Mouse (Mus musculus) embryonic facial prominence, embryonic 13.5 days (tissue): ENCODE results near the gene Clec2l. TPM values are rescaled to one million over a fixed set of nuclear protein-coding genes. Genes with fewer than 3 reads are reported as not detected.

ENCODE experiments used
- ATAC-seq: fragments of 200-750 bp; cut with Nextera tagmentation; 2 replicates; pipeline ENCODE4 v1.8.0; 2017; ENCODE audit warnings: low read depth; ENCODE audit not compliant: insufficient number of reproducible peaks, insufficient read depth, low FRiP score, low TSS enrichment
- H3K27ac ChIP-seq: fragments of 300-500 bp; sonication (generic); 2 replicates; pipeline ENCODE4 v1.5.1; 2015; ENCODE audit warnings: moderate library complexity, mild to moderate bottlenecking, inconsistent platforms
- H3K27me3 ChIP-seq: fragments of 300-500 bp; sonication (generic); 2 replicates; pipeline ENCODE4 v1.6.1; 2015; ENCODE audit warnings: mild to moderate bottlenecking, inconsistent platforms
- H3K36me3 ChIP-seq: fragments of 300-500 bp; sonication (generic); 2 replicates; pipeline ENCODE4 v1.6.1; 2015; ENCODE audit warnings: mild to moderate bottlenecking, inconsistent platforms
- H3K4me1 ChIP-seq: fragments of 300-500 bp; sonication (generic); 2 replicates; pipeline ENCODE4 v1.6.1; 2015; ENCODE audit warnings: inconsistent platforms
- H3K4me2 ChIP-seq: fragments of 300-500 bp; sonication (generic); 2 replicates; pipeline ENCODE4 v1.6.1; 2015; ENCODE audit warnings: moderate library complexity, mild to moderate bottlenecking, inconsistent platforms
- H3K4me3 ChIP-seq: fragments of 300-500 bp; sonication (generic); 2 replicates; pipeline ENCODE4 v1.5.1; 2015; ENCODE audit warnings: mild to moderate bottlenecking, inconsistent platforms
- H3K9ac ChIP-seq: fragments of 300-500 bp; sonication (generic); 2 replicates; pipeline ENCODE4 v1.6.1; 2015; ENCODE audit warnings: mild to moderate bottlenecking, inconsistent platforms
- H3K9me3 ChIP-seq: fragments of 300-500 bp; sonication (generic); 2 replicates; pipeline ENCODE4 v1.6.1; 2016; ENCODE audit warnings: inconsistent platforms
- WGBS: fragments of 180-500 bp; shearing (Covaris S2); methylation state at CpG from one replicate; pipeline ENCODE4 v1.1.7; 2015; ENCODE audit warnings: mixed read lengths; 5-methylcytosine and 5-hydroxymethylcytosine counted together
- polyA plus RNA-seq: library from polyadenylated mRNA; unstranded; fragments of >200 nt; fragmentation: Nextera tagmentation; extraction: Ambion mirVana; gene quantifications from 2 replicates; pipeline ENCODE4 v1.2.1, GENCODE M21; 2015

Clec2l gene
- 4.9 and 5.7 TPM in 2 replicates for polyA plus RNA-seq

DNA sequence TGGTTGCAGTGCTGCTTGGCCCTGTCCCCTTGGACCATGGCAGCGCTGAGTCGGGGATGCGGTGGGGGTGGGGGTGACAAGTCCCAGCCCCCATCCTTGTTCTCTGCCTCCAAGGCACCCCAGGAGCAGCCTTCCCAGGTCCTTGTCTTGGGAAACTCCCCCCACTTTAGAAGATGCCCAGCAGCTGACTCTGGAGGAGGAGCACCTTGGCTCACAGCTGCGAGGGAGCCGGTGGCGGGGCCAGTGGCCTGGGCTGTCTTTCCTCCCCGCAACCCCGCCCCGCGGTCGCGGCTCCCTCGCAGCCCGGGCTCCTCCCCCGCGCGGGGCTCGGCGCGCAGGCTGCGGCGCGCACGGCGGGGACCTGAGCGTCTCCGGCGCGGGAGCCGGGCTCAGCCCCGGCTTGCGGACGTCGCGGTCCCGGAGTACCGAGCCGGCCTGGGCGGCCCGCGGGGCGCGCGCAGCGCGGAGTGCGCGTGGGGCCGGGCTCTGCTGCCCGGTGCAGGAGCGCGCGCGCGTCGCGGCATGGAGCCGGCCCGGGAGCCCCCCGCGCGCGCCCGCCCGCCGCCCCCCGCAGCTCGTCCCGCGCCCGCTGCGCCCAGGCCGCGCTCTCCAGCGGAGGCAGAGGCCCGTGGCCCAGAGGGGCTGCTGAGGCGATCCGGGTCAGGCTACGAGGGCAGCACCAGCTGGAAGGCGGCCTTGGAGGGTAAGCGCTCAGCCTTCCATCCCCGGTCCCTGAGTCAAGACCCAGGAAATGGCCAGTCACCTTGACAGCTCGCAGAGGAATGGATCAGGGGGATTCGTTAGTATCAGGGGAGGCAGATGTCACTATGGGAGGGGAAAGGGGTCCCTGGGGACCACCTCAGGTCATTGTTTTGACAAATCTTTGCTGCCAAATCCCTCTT is at the start of gene Clec2l:
TSS of gene Clec2l (plus strand) at position 356 of the 902 bp plus-strand sequence.
- WGBS = 1% methylated on average over 63 of the region's 84 CpGs
- peak within 1 kb of the TSS; percentile 76 for H3K9ac ChIP-seq
- H3K4me2 ChIP-seq = peak within 1 kb of the TSS; percentile 88
- no peaks in the 10 kb centered on the region for H3K9me3 ChIP-seq
- peak within 1 kb of the TSS; percentile 64 for H3K4me3 ChIP-seq
- peak; percentile 57; the same call in 1 of the 2 replicates for ATAC-seq
- peaks cover 7% of the 10 kb centered on the region; the same call in 1 of the 2 replicates for H3K4me1 ChIP-seq
- no peaks in the 10 kb centered on the region for H3K36me3 ChIP-seq
- peaks cover 33% of the 10 kb centered on the region for H3K27me3 ChIP-seq
- H3K27ac ChIP-seq = no peak within 1 kb of the TSS

DNA sequence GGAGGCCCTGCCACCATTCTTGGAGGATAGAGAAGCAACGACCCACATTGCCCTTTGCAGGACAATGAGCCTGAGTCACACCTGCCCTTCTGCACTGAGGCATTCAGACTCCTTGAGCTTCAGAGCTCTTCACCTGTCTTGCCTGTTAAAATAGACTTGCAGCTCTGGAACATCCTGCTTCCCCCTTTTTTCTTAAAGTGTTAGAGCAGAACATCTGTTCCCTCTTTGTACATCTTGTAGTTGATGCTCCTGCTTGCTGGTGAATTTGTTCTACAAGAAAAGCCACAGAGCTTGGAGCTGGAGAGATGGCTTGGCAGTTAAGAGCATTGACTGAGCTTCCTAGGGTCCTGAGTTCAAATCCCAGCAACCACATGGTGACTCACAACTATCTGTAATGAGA is 40.5 kb upstream of the Clec2l start:
- H3K4me2 ChIP-seq = no peak overlapping the region
- H3K36me3 ChIP-seq = peaks cover 40% of the 10 kb centered on the region
- no peaks in the 10 kb centered on the region for H3K9me3 ChIP-seq
- 73% methylated on average over 1 of the region's 1 CpGs for WGBS
- H3K4me3 ChIP-seq = no peak overlapping the region
- H3K4me1 ChIP-seq = 0 out of 2 replicates have a peak, but pooled peaks cover 3% of the 10 kb centered on the region
- H3K27me3 ChIP-seq = no peaks in the 10 kb centered on the region
- no peak overlapping the region for H3K27ac ChIP-seq
- H3K9ac ChIP-seq = no peak overlapping the region
- no peak for ATAC-seq

DNA sequence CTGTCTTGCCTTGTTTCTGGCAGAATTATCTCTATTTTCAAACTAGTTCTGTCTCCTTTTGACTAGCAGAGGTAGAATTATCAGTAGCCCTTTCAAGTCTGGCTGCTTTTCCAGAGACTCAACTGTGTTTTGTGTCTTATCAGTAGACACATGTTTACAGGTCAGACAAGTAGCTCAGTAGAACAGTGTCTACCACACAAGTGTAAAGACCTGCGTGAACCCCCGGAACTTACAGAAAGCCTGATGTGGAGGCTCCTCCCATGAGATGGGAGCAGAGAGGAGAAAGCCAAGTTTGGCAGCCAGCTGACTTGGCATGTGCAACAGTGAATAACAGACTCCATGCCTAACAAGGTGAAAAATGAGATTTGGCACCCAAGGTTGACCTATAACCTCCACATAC is 39.4 kb upstream of the Clec2l start:
- Histone ChIP-seq H3K27me3 (no peaks in the 10 kb centered on the region), H3K27ac (no peak overlapping the region), H3K4me3 (no peak overlapping the region), H3K4me1 (0 out of 2 replicates have a peak, but pooled peaks cover 3% of the 10 kb centered on the region), H3K9me3 (no peaks in the 10 kb centered on the region), H3K4me2 (no peak overlapping the region), H3K9ac (no peak overlapping the region), H3K36me3 (peaks cover 30% of the 10 kb centered on the region)
- WGBS = 88% methylated on average over 2 of the region's 2 CpGs
- ATAC-seq = no peak

DNA sequence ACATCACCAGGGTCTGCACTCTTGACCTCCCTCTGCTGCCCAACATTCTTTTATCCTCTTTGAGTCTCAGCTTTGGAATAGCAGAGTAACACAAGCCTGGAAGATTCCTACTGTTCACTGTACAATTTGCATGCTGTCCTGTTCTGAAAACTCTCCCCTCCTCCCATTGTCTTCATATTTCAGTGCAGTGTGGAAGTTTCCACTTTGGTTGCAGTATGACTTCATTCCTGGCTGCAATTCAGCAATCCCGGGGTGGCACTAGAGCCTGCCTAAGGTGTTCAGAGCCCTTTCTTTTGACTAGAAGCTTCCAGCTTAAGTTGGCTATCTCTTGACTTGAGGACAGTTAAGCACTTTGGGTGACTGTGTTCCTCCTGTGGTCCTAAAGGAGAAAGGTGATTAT is 38.4 kb upstream of the Clec2l start:
- no peaks in the 10 kb centered on the region for H3K27me3 ChIP-seq
- H3K9ac ChIP-seq = no peak overlapping the region
- H3K4me1 ChIP-seq = 0 out of 2 replicates have a peak, but pooled peaks cover 3% of the 10 kb centered on the region
- no peak overlapping the region for H3K4me2 ChIP-seq
- H3K36me3 ChIP-seq = peaks cover 21% of the 10 kb centered on the region
- ATAC-seq = no peak
- 73% methylated on average over 1 of the region's 1 CpGs for WGBS
- H3K9me3 ChIP-seq = no peaks in the 10 kb centered on the region
- H3K4me3 ChIP-seq = no peak overlapping the region
- H3K27ac ChIP-seq = no peak overlapping the region

DNA sequence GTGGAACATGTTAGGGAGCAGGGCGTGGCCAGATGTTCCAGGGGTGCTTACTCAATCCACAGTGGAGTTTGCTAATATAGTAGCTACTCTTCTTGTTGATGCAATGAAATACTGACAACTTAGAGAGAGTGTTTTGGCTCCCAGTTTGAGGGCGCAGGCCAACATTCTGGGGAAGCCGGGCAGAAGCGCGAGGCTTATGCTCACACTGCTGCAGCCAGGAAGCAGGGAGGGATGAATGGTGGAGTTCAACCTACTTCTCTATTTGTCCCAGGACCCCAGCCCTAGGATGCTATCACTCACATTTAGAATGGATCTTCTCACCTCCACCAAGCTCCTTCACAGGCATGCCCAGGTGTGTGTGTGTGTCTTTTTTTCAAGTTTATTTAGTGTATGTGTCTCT is 36.8 kb upstream of the Clec2l start:
- 0 out of 2 replicates have a peak, but pooled peaks cover 3% of the 10 kb centered on the region for H3K4me1 ChIP-seq
- peaks cover 13% of the 10 kb centered on the region; the same call in 1 of the 2 replicates for H3K36me3 ChIP-seq
- no peaks in the 10 kb centered on the region for H3K27me3 ChIP-seq
- 94% methylated on average over 5 of the region's 5 CpGs for WGBS
- ATAC-seq = no peak
- no peak overlapping the region for H3K4me2 ChIP-seq
- no peaks in the 10 kb centered on the region for H3K9me3 ChIP-seq
- no peak overlapping the region for H3K4me3 ChIP-seq
- no peak overlapping the region for H3K9ac ChIP-seq
- no peak overlapping the region for H3K27ac ChIP-seq

DNA sequence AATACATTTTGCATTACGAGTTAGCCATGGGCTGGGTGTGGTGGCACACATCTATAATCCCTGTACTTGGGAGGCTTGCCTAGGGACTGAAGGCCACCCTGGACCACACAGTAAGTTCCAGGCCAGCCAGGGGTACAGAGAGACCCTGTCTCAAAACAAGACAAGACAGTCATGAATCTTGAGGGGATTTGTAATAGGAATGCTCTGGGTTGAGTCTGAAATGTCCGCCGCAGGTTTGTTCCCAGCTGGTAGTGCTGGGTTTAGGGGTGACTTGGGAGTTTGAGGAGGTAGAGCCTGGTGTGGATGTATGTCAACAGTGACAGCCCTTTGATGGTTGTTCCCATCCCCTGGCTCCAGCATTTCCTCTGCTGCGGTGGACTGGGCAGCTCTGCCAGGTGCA is 35.8 kb upstream of the Clec2l start:
- WGBS = 92% methylated on average over 4 of the region's 4 CpGs
- H3K9me3 ChIP-seq = no peaks in the 10 kb centered on the region
- H3K27me3 ChIP-seq = no peaks in the 10 kb centered on the region
- H3K27ac ChIP-seq = no peak overlapping the region
- no peak for ATAC-seq
- H3K36me3 ChIP-seq = peaks cover 13% of the 10 kb centered on the region; the same call in 1 of the 2 replicates
- H3K4me2 ChIP-seq = no peak overlapping the region
- no peak overlapping the region for H3K9ac ChIP-seq
- H3K4me3 ChIP-seq = no peak overlapping the region
- H3K4me1 ChIP-seq = 0 out of 2 replicates have a peak, but pooled peaks cover 3% of the 10 kb centered on the region

DNA sequence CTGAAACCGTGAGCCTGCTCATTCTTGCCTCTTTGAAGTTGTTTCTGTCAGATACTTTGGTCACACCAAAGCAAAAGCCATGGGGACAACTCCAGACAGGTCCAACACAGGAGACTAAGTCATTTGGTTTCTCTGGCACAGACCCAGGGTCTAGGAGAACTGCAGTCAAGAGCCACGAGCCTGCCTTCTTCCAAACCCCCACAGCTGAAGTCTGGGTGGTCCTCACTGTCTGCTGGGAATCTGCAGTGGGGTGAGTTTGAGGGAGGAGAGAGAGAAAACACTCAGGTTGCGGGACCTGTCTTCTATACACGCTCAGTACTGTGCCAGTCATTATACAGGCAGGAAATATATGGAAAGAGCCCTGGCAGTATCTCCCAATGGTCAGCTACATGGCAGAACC is 35.4 kb upstream of the Clec2l start:
- H3K4me1 ChIP-seq = 0 out of 2 replicates have a peak, but pooled peaks cover 3% of the 10 kb centered on the region

DNA sequence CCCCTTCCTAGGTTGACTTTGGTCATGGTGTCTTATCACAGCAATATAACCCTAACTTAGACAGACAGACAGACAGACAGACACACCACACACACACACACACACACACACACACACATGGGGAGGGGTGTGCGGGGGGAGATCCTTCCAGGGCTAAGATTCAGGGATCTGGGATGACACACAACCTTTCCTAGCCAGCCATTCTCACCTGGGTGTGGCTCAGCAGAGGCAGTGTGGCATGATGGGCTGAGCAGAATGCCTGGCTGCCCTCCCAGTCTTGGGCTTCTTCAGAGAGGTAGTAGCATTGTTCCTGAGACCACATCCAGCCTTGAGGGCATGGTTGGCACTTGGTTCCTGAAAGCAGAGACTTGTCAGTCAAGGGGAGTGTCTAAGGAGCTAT is 33.3 kb upstream of the Clec2l start:
- Histone ChIP-seq H3K36me3 (peaks cover 4% of the 10 kb centered on the region; the same call in 1 of the 2 replicates), H3K4me3 (no peak overlapping the region), H3K4me2 (no peak overlapping the region), H3K27me3 (peaks cover 19% of the 10 kb centered on the region), H3K9ac (no peak overlapping the region), H3K27ac (no peak overlapping the region), H3K9me3 (no peaks in the 10 kb centered on the region), H3K4me1 (no peaks in the 10 kb centered on the region)
- 86% methylated on average over 1 of the region's 1 CpGs for WGBS
- no peak for ATAC-seq

More for the DNA sequence above, 35.4 kb upstream of the Clec2l start:
- Histone ChIP-seq H3K4me2 (no peak overlapping the region), H3K36me3 (peaks cover 10% of the 10 kb centered on the region; the same call in 1 of the 2 replicates), H3K9me3 (no peaks in the 10 kb centered on the region), H3K27ac (no peak overlapping the region), H3K9ac (no peak overlapping the region), H3K27me3 (no peaks in the 10 kb centered on the region), H3K4me3 (no peak overlapping the region)
- WGBS = 68% methylated on average over 4 of the region's 4 CpGs
- no peak for ATAC-seq

DNA sequence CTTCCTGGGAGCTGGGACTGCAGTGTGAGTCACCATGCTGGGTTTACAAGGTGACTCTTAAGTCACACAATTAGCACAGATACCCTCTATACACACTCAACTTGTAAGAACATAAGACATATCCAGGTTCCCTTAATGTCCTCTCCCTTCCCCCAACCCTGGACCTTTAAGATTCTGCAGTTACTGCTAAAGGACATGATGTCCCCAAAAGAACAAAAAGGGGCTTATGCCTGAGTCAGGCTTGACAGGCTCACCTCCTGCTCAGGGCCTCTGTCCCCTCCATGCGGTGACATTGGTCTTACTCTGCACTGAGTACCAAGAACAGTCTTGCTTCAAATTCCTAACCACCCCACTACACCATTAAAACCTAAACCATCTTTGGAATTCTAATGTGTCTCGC is 30.0 kb upstream of the Clec2l start:
- Histone ChIP-seq H3K36me3 (no peaks in the 10 kb centered on the region), H3K4me3 (no peak overlapping the region), H3K27ac (no peak overlapping the region; the same call in 1 of the 2 replicates), H3K9ac (no peak overlapping the region), H3K27me3 (peaks cover 51% of the 10 kb centered on the region), H3K4me1 (peaks cover 21% of the 10 kb centered on the region), H3K9me3 (no peaks in the 10 kb centered on the region), H3K4me2 (no peak overlapping the region)
- ATAC-seq = no peak
- 75% methylated on average over 2 of the region's 2 CpGs for WGBS

DNA sequence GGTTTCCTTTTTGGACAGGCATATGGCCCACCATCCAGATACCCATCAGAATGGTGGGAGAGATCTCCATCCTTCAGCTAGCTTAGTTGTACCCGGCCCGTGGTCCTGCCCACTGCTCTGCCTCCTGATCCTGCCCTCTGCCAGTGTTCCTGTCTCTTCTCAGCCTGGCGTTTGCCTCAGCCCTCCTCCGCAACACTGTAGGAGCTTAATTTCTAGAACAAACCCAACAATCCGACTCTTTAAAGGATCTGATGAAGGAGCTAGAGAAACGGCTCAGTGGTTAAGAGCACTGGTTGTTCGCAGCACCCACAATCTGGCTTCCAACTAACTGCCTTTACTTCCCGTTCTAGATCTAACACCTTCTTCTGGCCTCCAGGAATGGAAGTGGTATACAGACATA is 28.4 kb upstream of the Clec2l start:
- WGBS = 84% methylated on average over 8 of the region's 8 CpGs

DNA sequence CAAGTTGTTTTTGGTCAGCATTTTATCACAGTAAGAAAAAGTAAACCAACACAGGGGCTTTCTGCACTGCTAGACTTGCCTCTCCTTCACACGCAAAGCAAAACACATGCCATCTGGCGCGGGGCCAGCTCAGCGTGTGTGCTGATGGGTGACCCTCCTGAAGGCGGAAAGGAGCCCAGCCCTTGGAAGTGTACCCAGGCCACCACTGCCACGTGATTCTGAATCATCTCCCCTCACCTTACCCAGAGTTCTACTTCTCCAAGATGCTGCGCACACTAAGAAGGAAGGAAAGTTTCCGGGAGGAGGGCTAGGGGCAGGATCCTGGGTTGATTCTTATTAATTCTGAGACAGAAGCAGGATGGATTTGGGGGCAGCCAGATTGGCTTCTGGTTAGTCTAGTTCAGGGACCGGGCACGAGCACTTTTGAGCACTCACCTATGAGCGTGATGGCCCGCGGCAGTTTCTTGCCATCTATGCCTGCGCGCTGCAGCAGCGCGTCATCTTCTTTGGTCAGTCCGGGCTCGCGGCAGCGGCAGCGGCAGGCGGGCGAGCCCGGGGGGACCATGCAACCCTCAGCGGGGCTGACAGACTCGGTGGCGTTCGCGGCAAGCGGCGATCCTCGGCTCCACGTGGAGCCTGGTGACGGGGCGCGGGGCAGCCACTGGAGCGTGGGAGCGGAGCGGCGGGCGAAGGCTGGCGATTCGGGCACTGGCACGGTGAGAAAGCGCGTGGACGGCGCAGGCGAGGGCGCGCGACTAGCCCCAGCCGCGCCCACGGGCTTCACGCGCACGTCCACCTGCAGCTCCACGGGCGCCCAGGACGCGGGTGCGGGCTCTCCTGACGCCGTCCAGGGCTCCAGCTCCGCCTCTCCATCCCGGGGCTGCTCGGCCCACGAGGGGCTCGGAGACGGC is 26.7 kb upstream of the Clec2l start:
- Histone ChIP-seq H3K4me2 (peak overlapping the region; percentile 100), H3K4me3 (peak overlapping the region; percentile 59), H3K27me3 (peaks cover 83% of the 10 kb centered on the region), H3K4me1 (peaks cover 26% of the 10 kb centered on the region), H3K27ac (no peak overlapping the region), H3K9ac (peak overlapping the region; percentile 68), H3K9me3 (no peaks in the 10 kb centered on the region), H3K36me3 (no peaks in the 10 kb centered on the region)
- WGBS = 1% methylated on average over 72 of the region's 72 CpGs
- ATAC-seq = peak; percentile 65; the same call in 1 of the 2 replicates

More for the DNA sequence above, 28.4 kb upstream of the Clec2l start:
- H3K27ac ChIP-seq = no peak overlapping the region
- H3K36me3 ChIP-seq = no peaks in the 10 kb centered on the region
- H3K4me3 ChIP-seq = no peak overlapping the region
- ATAC-seq = no peak
- H3K27me3 ChIP-seq = peaks cover 66% of the 10 kb centered on the region
- peaks cover 21% of the 10 kb centered on the region for H3K4me1 ChIP-seq
- no peaks in the 10 kb centered on the region for H3K9me3 ChIP-seq
- H3K4me2 ChIP-seq = no peak overlapping the region
- H3K9ac ChIP-seq = no peak overlapping the region
